Comparison of ENCODE assay signal across 19 mouse cellular contexts in genomic region chr6:38676723-38677122, GRCm38 (mm10). TPM values are rescaled to one million over a fixed set of nuclear protein-coding genes. Genes with fewer than 3 reads are reported as not detected.
A peak's percentile ranks its signal among the peaks of the same experiment; 100 is the strongest.
DNase-seq lines count a peak whose midpoint lies in the region; ATAC-seq and TF ChIP-seq lines count a peak whose summit lies in the region.
"Had no signal": no experiment of that assay in that cellular context is flagged by ENCODE, and none has a peak within 500 bp of the region (broad histone marks: within the 10 kb centered on the region; RNA-seq: fewer than 3 reads in every experiment).

No protein-coding gene starts in this region.

- H3K27ac ChIP-seq in heart, embryonic 16.5 days (ENCODE audit: low read length): no peak overlapping the region
- no peak overlapping the region for H3K27ac ChIP-seq in midbrain, embryonic 15.5 days
- H3K27ac ChIP-seq: embryonic facial prominence, embryonic 12.5 days; midbrain, embryonic 13.5 days had no signal

- intact Hi-C loops in heart, postnatal 36 days (cut with DNase I): no loop called here

- WGBS in heart, embryonic 16.5 days: 68% methylated on average over 14 of the region's 14 CpGs
- WGBS in midbrain, embryonic 15.5 days: 88% methylated on average over 14 of the region's 14 CpGs

- no peak for ATAC-seq in heart, embryonic 16.5 days (replicated peaks; ENCODE audit: extremely low read depth, insufficient read depth, low FRiP score)
- no peak for ATAC-seq in midbrain, embryonic 15.5 days (replicated peaks)
- ATAC-seq: activated CD4-positive, CD25-positive, alpha-beta regulatory T cell, adult 4 months; forebrain, embryonic 16.5 days; hindbrain, embryonic 16.5 days; lung, postnatal 0 days; midbrain, embryonic 13.5 days had no signal

- H3K9me3 ChIP-seq in heart, embryonic 16.5 days (replicated peaks; ENCODE audit: control insufficient read depth, low read length): no peaks in the 10 kb centered on the region
- no peaks in the 10 kb centered on the region for H3K9me3 ChIP-seq in E14TG2a.4 (ENCODE audit: low read length)
- no peaks in the 10 kb centered on the region for H3K9me3 ChIP-seq in midbrain, embryonic 15.5 days
- H3K9me3 ChIP-seq: embryonic facial prominence, embryonic 12.5 days; midbrain, embryonic 13.5 days had no signal

- no peak for TF ChIP-seq CTCF in E14TG2a.4 (conservative IDR thresholded peaks at IDR 0.05; ENCODE audit: low read length)

- DNase-seq in heart, postnatal 36 days: no peak
- peak; percentile 16 for DNase-seq in ES-CJ7 (ENCODE audit: low read depth, low spot score)
- DNase-seq in heart, postnatal 4 days: peak; percentile 22
- DNase-seq in adrenal gland, postnatal 4 days (ENCODE audit: low spot score in 2 of 2): no peak
- DNase-seq: adrenal gland, postnatal 14 days; cerebellum, adult 18-20 months; kidney, adult 18-20 months; kidney, postnatal 36 days had no signal

- H3K4me1 ChIP-seq in heart, embryonic 16.5 days (ENCODE audit: control insufficient read depth, insufficient read depth, low read length): peaks cover 3% of the 10 kb centered on the region; the same call in 1 of the 2 replicates
- H3K4me1 ChIP-seq in E14TG2a.4 (replicated peaks; ENCODE audit: low read depth, low read length): peaks cover 18% of the 10 kb centered on the region
- H3K4me1 ChIP-seq in midbrain, embryonic 15.5 days: no peaks in the 10 kb centered on the region
- H3K4me1 ChIP-seq: embryonic facial prominence, embryonic 12.5 days; midbrain, embryonic 13.5 days had no signal

- H3K36me3 ChIP-seq in heart, embryonic 16.5 days (ENCODE audit: control insufficient read depth, insufficient read depth): no peaks in the 10 kb centered on the region
- no peaks in the 10 kb centered on the region for H3K36me3 ChIP-seq in E14TG2a.4 (ENCODE audit: insufficient read depth, low read length)
- no peaks in the 10 kb centered on the region for H3K36me3 ChIP-seq in midbrain, embryonic 15.5 days (replicated peaks)
- H3K36me3 ChIP-seq: embryonic facial prominence, embryonic 12.5 days; midbrain, embryonic 13.5 days had no signal

- no peak overlapping the region for H3K4me3 ChIP-seq in heart, embryonic 16.5 days (ENCODE audit: low read length)
- peak overlapping the region; percentile 68 for H3K4me3 ChIP-seq in E14TG2a.4 (replicated peaks; ENCODE audit: low read length)
- H3K4me3 ChIP-seq in midbrain, embryonic 15.5 days: no peak overlapping the region
- H3K4me3 ChIP-seq: embryonic facial prominence, embryonic 12.5 days; midbrain, embryonic 13.5 days had no signal

- no peak overlapping the region for H3K9ac ChIP-seq in heart, embryonic 16.5 days (ENCODE audit: low read length)
- H3K9ac ChIP-seq in midbrain, embryonic 15.5 days: no peak overlapping the region
- H3K9ac ChIP-seq: midbrain, embryonic 13.5 days had no signal

- H3K27me3 ChIP-seq in heart, embryonic 16.5 days (ENCODE audit: control insufficient read depth, insufficient read depth, low read length): peaks cover 4% of the 10 kb centered on the region; the same call in 1 of the 2 replicates
- peaks cover 51% of the 10 kb centered on the region for H3K27me3 ChIP-seq in E14TG2a.4 (ENCODE audit: insufficient read depth, low read length)
- H3K27me3 ChIP-seq in midbrain, embryonic 15.5 days (replicated peaks): no peaks in the 10 kb centered on the region
- H3K27me3 ChIP-seq: embryonic facial prominence, embryonic 12.5 days; midbrain, embryonic 13.5 days had no signal

- peak overlapping the region; percentile 8; the same call in 1 of the 2 replicates for H3K4me2 ChIP-seq in heart, embryonic 16.5 days (ENCODE audit: low read depth, low read length)
- H3K4me2 ChIP-seq in midbrain, embryonic 15.5 days: no peak overlapping the region
- H3K4me2 ChIP-seq: embryonic facial prominence, embryonic 12.5 days; midbrain, embryonic 13.5 days had no signal

RNA-seq across cellular contexts. Expression of gene Clec2l, which starts 13.9 kb away (rescaled TPM):
- 0.71 and 0.87 TPM in 2 replicates for polyA plus RNA-seq in heart, embryonic 16.5 days (2015; fragmentation: Nextera tagmentation; extraction: Ambion mirVana)
- total RNA-seq in heart, postnatal 36 days (2021): 1 to 10 TPM; 1.5 to 1.7 TPM
- 1 to 10 TPM; 4.8 to 4.9 TPM for total RNA-seq in heart, postnatal 4 days (2021)
- total RNA-seq in adrenal gland, postnatal 4 days (2021): 1 to 10 TPM; 6.0 to 7.0 TPM
- polyA plus RNA-seq in midbrain, embryonic 15.5 days (2015; fragmentation: Nextera tagmentation; extraction: Ambion mirVana): 28.9 and 34.0 TPM in 2 replicates
- total RNA-seq: liver, adult 2 months; megakaryocyte progenitor cell, adult 5-6 weeks had no signal
- polyA plus RNA-seq: activated CD4-positive, CD25-positive, alpha-beta regulatory T cell, adult 4 months; liver, adult 2 months had no signal

RNA-seq across cellular contexts. Expression of gene Klrg2, which starts 39.7 kb away (rescaled TPM):
- 0.10 and 0.13 TPM in 2 replicates for polyA plus RNA-seq in heart, embryonic 16.5 days (2015; fragmentation: Nextera tagmentation; extraction: Ambion mirVana)
- under 1 TPM; 0.33 to 0.51 TPM for total RNA-seq in heart, postnatal 36 days (2021)
- under 1 TPM; 0.54 to 0.91 TPM for total RNA-seq in heart, postnatal 4 days (2021)
- 1 to 10 TPM; 1.2 to 1.9 TPM for total RNA-seq in adrenal gland, postnatal 4 days (2021)
- polyA plus RNA-seq in midbrain, embryonic 15.5 days (2015; fragmentation: Nextera tagmentation; extraction: Ambion mirVana): 0.11 and 0.26 TPM in 2 replicates
- total RNA-seq: liver, adult 2 months had no signal
- polyA plus RNA-seq: activated CD4-positive, CD25-positive, alpha-beta regulatory T cell, adult 4 months; forebrain, embryonic 16.5 days; liver, adult 2 months had no signal

Comparison
In these comparisons a context has a peak if more than half of its experiments do, and no peak if none do; other contexts are left out.
1. DNase-seq: peak in ES-CJ7 (single experiment) and heart, postnatal 4 days (single experiment); none in heart, postnatal 36 days (0 of 2) and adrenal gland, postnatal 4 days (0 of 2).